Mouse (Mus musculus) CH12.LX (cell line): ENCODE measurements at regions not wholly inside any gene's neighbourhood (a gene's known extent, or its start where the extent isn't known, plus 50 kb on each side); places are given as distances from the start of the nearest gene placed in this dataset.

Experiments
- IRF4 ChIP-seq: IDR thresholded peaks from 2 replicates; pipeline ENCODE4 v1.6.1; 2014; ENCODE audit warnings: low read depth, mild to moderate bottlenecking, inconsistent platforms, low read length, improper control_type of control experiment
- POLR2A ChIP-seq: IDR thresholded peaks from 2 replicates; pipeline ENCODE4 v1.6.1; 2011; ENCODE audit warnings: low read depth, mild to moderate bottlenecking, improper control_type of control experiment, low read length

DNA sequence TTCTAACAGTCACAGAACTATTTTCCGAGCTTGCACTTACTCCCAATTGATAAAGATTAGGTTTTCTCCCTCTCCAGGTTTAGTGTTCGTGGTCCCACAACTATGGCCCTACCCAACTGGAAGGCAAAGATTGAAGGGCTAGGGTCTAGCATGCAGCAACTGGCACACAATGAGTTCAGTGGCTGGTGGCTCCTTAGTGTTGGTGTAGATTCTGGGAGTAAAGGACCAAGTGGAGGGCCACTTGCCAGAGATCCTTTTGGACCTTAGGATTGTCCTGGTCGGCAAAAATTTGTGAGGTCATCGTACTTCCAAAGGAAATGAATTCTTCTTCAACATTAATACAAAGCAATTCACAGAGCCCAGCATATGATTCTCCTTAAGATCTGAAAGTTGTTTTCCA lies 114.8 kb upstream of the Trib2 start:
- no peak for TF ChIP-seq POLR2A
- no peak for TF ChIP-seq IRF4
